Mouse (Mus musculus) bone marrow macrophage, adult 2 months (primary cell): ENCODE data around the gene Olfr71.

ENCODE experiments used
- CTCF ChIP-seq: IDR thresholded peaks from 2 replicates; pipeline ENCODE4 v1.5.1; 2012; ENCODE audit warnings: low read depth, mild to moderate bottlenecking, low read length, moderate library complexity
- POLR2A ChIP-seq: IDR thresholded peaks from 2 replicates; pipeline ENCODE4 v1.6.1; 2012; ENCODE audit warnings: mild to moderate bottlenecking, low read depth, low read length, borderline replicate concordance

GRCm38 (mm10) chr4:43720491-43721228 is 10.6 kb upstream of the Olfr71 start:
- no peak for TF ChIP-seq POLR2A
- TF ChIP-seq CTCF, result no peak
